Mouse (Mus musculus) stomach, embryonic 16.5 days (tissue): ENCODE data around the gene Disc1. TPM values are rescaled to one million over a fixed set of nuclear protein-coding genes. Genes with fewer than 3 reads are reported as not detected.
A peak's percentile ranks its signal among the peaks of the same experiment; 100 is the strongest.

ENCODE experiments used
- ATAC-seq: fragments of 200-750 bp; cut with Nextera tagmentation; 2 replicates; pipeline ENCODE4 v1.8.0; 2017; ENCODE audit warnings: moderate number of reproducible peaks, moderate TSS enrichment; ENCODE audit not compliant: insufficient read depth, low FRiP score
- H3K27ac ChIP-seq: fragments of 300-500 bp; sonication (generic); 2 replicates; pipeline ENCODE4 v1.5.1; 2014; ENCODE audit warnings: low read length
- H3K27me3 ChIP-seq: fragments of 300-500 bp; sonication (generic); 2 replicates; pipeline ENCODE4 v1.6.1; 2014; ENCODE audit warnings: low read length, control low read depth, mixed read lengths; ENCODE audit not compliant: control insufficient read depth, insufficient read depth
- H3K36me3 ChIP-seq: fragments of 300-500 bp; sonication (generic); 2 replicates; pipeline ENCODE4 v1.6.1; 2014; ENCODE audit warnings: low read length; ENCODE audit not compliant: control insufficient read depth, insufficient read depth
- H3K4me1 ChIP-seq: fragments of 300-500 bp; sonication (generic); 2 replicates; pipeline ENCODE4 v1.6.1; 2014; ENCODE audit warnings: low read length, control low read depth, mixed read lengths; ENCODE audit not compliant: control insufficient read depth, insufficient read depth
- H3K4me2 ChIP-seq: fragments of 300-500 bp; sonication (generic); 2 replicates; pipeline ENCODE4 v1.6.1; 2014; ENCODE audit warnings: low read depth, low read length, mixed read lengths
- H3K4me3 ChIP-seq: fragments of 300-500 bp; sonication (generic); replicated peaks from 2 replicates; pipeline ENCODE4 v1.5.1; 2014; ENCODE audit warnings: mild to moderate bottlenecking, low read length
- H3K9ac ChIP-seq: fragments of 300-500 bp; sonication (generic); 2 replicates; pipeline ENCODE4 v1.6.1; 2014; ENCODE audit warnings: low read length
- H3K9me3 ChIP-seq: fragments of 300-500 bp; sonication (generic); replicated peaks from 2 replicates; pipeline ENCODE4 v1.6.1; 2016; ENCODE audit warnings: low read length, control low read depth; ENCODE audit not compliant: control insufficient read depth
- WGBS: fragments of 180-500 bp; shearing (Covaris S2); extraction: QIAGEN DNeasy Blood & Tissue Kit; methylation state at CpG from one replicate; pipeline ENCODE4 v1.1.7; 2014; 5-methylcytosine and 5-hydroxymethylcytosine counted together
- polyA plus RNA-seq: library from polyadenylated mRNA; unstranded; fragments of >200 nt; fragmentation: Nextera tagmentation; extraction: Ambion mirVana; gene quantifications from 2 replicates; pipeline ENCODE4 v1.2.1, GENCODE M21; 2015

The Disc1 gene
- polyA plus RNA-seq, 1 experiment from 2014 or later, result 1.5 TPM

DNA sequence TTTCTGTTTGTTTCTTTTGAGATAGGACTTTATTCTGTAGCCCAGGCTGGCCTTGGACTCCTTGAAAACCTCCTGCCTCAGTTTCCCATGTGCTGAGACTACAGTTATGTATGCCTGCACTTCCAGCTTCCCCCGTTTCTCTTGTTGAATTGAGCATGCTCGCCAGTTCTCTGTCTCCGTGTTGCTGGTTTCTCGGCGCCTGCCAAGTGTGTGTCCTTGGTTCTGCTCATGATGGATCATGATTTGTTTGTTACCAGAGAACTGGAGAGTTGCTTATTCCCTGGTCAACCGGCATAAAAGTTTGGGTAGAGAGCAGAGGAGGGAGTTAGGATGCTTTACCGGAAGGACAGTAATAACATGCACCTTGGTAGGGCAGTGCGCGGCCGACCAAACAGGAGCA is 20.1 kb downstream of the Disc1 start:
- no peaks in the 10 kb centered on the region for H3K27me3 ChIP-seq
- H3K9ac ChIP-seq, result no peak overlapping the region
- no peaks in the 10 kb centered on the region for H3K9me3 ChIP-seq
- no peak overlapping the region for H3K4me3 ChIP-seq
- H3K27ac ChIP-seq, result no peak overlapping the region
- ATAC-seq, result no peak
- 89% methylated on average over 10 of the region's 10 CpGs for WGBS
- H3K36me3 ChIP-seq, result no peaks in the 10 kb centered on the region
- H3K4me2 ChIP-seq, result no peak overlapping the region
- no peaks in the 10 kb centered on the region; the same call in 1 of the 2 replicates for H3K4me1 ChIP-seq

GRCm38 (mm10) chr8:125074581-125074980 is 20.6 kb downstream of the Disc1 start:
- WGBS, result 67% methylated on average over 2 of the region's 2 CpGs
- Histone ChIP-seq H3K9me3 (no peaks in the 10 kb centered on the region), H3K9ac (no peak overlapping the region), H3K4me2 (no peak overlapping the region), H3K36me3 (no peaks in the 10 kb centered on the region), H3K27me3 (no peaks in the 10 kb centered on the region), H3K4me3 (no peak overlapping the region), H3K27ac (no peak overlapping the region), H3K4me1 (no peaks in the 10 kb centered on the region; the same call in 1 of the 2 replicates)
- ATAC-seq, result no peak

DNA sequence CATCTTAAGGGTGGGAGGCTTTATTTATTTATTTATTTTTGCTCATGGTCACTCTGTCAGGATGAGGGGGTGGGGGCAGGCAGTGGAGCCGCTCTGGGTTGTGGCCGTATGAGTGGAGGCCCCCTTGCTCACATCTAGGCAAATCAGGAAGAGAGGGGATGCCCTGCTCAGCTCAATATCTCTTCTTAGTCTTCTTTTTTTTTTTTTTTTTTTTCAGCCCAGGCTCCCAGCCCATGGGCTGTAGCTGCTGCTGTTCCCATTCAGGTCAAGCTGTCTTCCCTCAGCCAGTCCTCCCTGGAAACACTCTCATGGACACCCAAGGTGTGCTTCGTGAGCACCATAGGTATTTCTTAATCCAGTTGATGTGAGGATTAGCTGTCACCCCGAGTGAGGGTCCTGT is 21.4 kb downstream of the Disc1 start:
- Histone ChIP-seq H3K4me1 (no peaks in the 10 kb centered on the region; the same call in 1 of the 2 replicates), H3K27ac (no peak overlapping the region), H3K4me3 (no peak overlapping the region), H3K36me3 (no peaks in the 10 kb centered on the region), H3K27me3 (no peaks in the 10 kb centered on the region), H3K4me2 (no peak overlapping the region), H3K9ac (no peak overlapping the region), H3K9me3 (no peaks in the 10 kb centered on the region)
- WGBS, result 71% methylated on average over 4 of the region's 4 CpGs
- ATAC-seq, result no peak

DNA sequence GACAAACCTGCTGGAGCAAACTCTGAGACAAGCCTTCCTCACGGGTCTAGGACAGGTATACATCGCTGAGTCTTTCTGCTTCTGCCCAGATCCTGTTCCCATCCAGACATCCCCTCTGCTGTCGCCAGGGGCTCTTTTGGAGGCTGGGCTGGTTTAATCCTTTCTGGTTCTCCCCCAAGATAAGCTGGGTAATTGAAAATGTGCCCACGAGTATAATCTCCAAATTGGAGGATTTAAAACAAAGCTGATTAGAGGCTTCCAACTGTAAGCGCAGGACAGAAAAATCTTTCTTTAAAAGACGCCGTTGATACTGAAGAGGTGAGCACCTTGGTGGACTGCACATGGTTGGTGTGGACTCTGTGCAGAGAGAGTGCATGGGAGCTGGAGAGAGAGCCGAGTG is 23.3 kb downstream of the Disc1 start:
- H3K9ac ChIP-seq, result no peak overlapping the region
- H3K4me3 ChIP-seq, result no peak overlapping the region
- WGBS, result 82% methylated on average over 8 of the region's 8 CpGs
- H3K4me1 ChIP-seq, result no peaks in the 10 kb centered on the region; the same call in 1 of the 2 replicates
- no peaks in the 10 kb centered on the region for H3K9me3 ChIP-seq
- no peak overlapping the region for H3K4me2 ChIP-seq
- ATAC-seq, result no peak
- no peak overlapping the region for H3K27ac ChIP-seq
- H3K36me3 ChIP-seq, result no peaks in the 10 kb centered on the region
- no peaks in the 10 kb centered on the region for H3K27me3 ChIP-seq

DNA sequence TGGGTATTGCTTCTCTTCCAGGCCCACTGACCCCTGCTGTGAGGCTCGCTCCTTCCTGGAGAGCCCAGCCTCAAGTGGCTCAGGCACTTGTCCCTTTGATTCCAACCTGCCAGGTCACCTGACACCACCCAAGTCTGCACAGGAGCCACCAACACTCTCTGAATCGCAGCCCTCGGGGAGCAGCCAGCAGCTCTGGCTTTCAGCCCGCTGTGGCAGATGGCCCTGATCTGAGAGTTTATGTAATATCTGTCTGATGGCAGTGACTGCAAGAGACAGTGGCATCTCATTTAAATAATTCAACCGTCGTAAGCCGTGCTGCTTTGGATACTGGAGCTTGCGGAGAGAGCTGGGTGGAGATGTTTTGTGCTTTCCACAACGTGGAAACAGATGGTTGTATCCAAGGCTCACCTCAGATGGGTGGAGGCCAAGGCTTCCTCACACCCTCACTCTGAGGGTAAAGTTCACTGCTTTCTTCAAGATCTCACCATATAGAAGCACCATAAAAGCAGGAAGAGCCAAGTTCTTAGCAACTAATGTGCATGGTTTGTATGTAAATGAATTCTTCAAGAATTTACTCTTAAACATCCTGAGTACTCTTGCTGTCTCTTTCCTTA is 24.9 kb downstream of the Disc1 start:
- no peak for ATAC-seq
- 51% methylated on average over 9 of the region's 9 CpGs for WGBS

DNA sequence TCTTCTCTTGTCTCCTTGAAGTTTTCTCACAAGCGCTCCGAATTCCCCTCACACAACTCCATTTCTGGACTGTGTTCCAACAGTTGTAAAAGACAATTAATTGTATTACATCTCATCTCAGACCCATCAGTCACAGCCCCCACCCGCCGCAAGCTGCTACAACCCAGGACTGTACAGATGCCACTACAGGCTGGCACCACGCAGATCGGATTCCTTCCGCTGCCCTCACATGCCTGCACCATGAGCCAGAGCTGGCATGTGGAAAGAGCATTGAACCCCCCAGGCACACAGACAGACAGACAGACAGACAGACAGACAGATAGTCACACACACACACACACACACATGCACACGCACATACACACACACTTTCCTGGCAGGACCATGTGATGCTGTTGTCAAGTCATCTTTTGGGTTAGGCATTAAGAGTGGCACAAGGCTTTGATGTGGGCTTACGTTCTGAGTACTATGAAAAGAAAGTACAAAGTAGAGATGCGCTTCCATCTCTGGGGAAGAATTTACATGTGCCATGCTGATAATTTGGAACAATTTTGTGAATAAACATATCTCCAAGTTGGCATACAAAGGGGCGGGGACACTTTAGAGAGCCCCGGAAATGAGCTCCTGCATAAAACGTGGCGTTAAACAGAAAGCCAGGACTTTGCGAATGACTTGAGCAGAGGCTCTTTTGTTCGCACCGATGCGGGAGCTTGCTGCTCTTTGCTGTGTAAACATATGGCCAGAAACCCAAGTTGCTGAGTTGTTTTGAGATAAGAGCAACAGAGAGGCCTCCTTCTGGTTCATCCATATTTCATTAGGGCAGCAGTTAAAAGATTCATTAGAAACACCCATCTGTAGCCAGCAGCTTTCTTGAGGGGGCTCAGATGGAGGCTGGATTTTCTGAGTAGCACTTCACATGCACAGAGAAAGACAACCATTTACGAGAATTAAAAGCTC is 26.7 kb downstream of the Disc1 start:
- ATAC-seq, result no peak
- Histone ChIP-seq H3K9me3 (no peaks in the 10 kb centered on the region), H3K4me2 (0 out of 2 replicates have a peak overlapping the region, but pooled peaks have one; percentile 10), H3K36me3 (no peaks in the 10 kb centered on the region), H3K4me1 (no peaks in the 10 kb centered on the region; the same call in 1 of the 2 replicates), H3K4me3 (no peak overlapping the region), H3K27ac (no peak overlapping the region), H3K9ac (no peak overlapping the region), H3K27me3 (no peaks in the 10 kb centered on the region)
- WGBS, result 66% methylated on average over 19 of the region's 19 CpGs

More for the DNA sequence above, 24.9 kb downstream of the Disc1 start:
- no peak overlapping the region for H3K4me2 ChIP-seq
- no peak overlapping the region for H3K27ac ChIP-seq
- no peaks in the 10 kb centered on the region; the same call in 1 of the 2 replicates for H3K4me1 ChIP-seq
- H3K27me3 ChIP-seq, result no peaks in the 10 kb centered on the region
- H3K4me3 ChIP-seq, result no peak overlapping the region
- H3K36me3 ChIP-seq, result no peaks in the 10 kb centered on the region
- H3K9ac ChIP-seq, result no peak overlapping the region
- no peaks in the 10 kb centered on the region for H3K9me3 ChIP-seq

- 39% methylated on average over 4 of the region's 4 CpGs for WGBS
- no peak overlapping the region for H3K4me3 ChIP-seq
- ATAC-seq, result no peak
- H3K27ac ChIP-seq, result peak overlapping the region; percentile 83
- no peak overlapping the region for H3K9ac ChIP-seq
- no peaks in the 10 kb centered on the region for H3K9me3 ChIP-seq
- H3K4me2 ChIP-seq, result no peak overlapping the region
- H3K4me1 ChIP-seq, result no peaks in the 10 kb centered on the region; the same call in 1 of the 2 replicates
- H3K36me3 ChIP-seq, result no peaks in the 10 kb centered on the region
- H3K27me3 ChIP-seq, result no peaks in the 10 kb centered on the region
These were observed 29.8 kb downstream of the Disc1 start for GRCm38 (mm10) chr8:125083746-125084145.

DNA sequence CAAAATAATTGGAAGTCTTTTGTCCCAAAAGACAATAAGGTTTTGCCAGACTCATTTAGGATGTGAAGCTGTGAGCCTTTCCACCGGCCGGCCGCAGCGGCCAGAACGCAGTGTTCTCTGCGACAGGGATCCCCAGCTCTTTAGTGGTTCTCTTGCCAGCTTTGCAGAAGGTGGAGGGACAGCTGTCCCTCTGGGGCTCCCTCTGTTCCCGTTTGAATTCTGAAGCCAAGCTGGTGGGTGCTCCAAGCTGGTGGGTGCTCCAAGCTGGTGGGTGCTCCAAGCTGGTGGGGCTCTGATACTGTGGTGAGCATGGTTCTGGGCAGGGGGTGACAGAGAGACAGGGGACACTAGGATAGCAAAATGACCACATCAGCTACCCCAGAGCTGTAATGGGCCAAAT is 30.5 kb downstream of the Disc1 start:
- Histone ChIP-seq H3K36me3 (no peaks in the 10 kb centered on the region), H3K9ac (no peak overlapping the region), H3K27me3 (no peaks in the 10 kb centered on the region), H3K9me3 (no peaks in the 10 kb centered on the region), H3K4me2 (no peak overlapping the region), H3K4me3 (no peak overlapping the region), H3K4me1 (no peaks in the 10 kb centered on the region), H3K27ac (no peak overlapping the region)
- no peak for ATAC-seq
- WGBS, result 78% methylated on average over 7 of the region's 7 CpGs
